Mouse (Mus musculus) liver, adult 2 months (tissue): ENCODE results near the gene Gpr35.

Experiments used
- CTCF ChIP-seq: fragments of 200-500 bp; IDR thresholded peaks from 2 replicates; pipeline ENCODE4 v1.5.1; 2011; ENCODE audit warnings: low read depth, low read length, control low read depth
- POLR2A ChIP-seq: fragments of 200-500 bp; IDR thresholded peaks from 2 replicates; pipeline ENCODE4 v1.6.1; 2011; ENCODE audit warnings: low read length, control low read depth; ENCODE audit not compliant: insufficient read depth; ENCODE audit errors: extremely low read depth

DNA sequence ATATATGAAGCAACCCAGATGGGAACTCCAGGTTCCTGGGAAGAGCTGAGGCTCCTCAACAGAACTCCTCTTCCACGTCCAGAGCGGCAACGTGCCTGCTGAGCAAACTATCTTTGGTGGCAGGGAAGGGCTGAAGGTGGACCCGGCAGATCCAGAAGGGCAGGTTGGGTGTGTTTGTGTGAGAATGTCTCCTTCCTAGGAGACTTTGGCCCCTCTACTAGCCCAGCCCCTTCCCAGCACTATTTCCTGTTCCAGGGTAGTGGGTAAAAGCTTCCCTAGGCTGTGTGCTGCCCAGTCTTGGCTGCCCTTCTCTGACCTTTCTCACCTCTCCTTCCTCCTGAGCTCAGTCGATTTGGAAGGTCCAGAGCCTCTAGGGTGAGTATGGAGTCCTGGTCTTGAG, at the start of gene Gpr35:
- no peak for TF ChIP-seq CTCF
- no peak for TF ChIP-seq POLR2A
